Comparison of ENCODE assay signal across 16 mouse cellular contexts in genomic region chr16:75333750-75334149, GRCm38 (mm10).
"Had no signal": no experiment of that assay in that cellular context is flagged by ENCODE, and none has a peak within 500 bp of the region (broad histone marks: within the 10 kb centered on the region; RNA-seq: fewer than 3 reads in every experiment).

No protein-coding gene starts in this region.

- H3K4me1 ChIP-seq: lung, embryonic 15.5 days; midbrain, embryonic 13.5 days; midbrain, embryonic 15.5 days; neural tube, embryonic 12.5 days; stomach, embryonic 15.5 days had no signal

- H3K9me3 ChIP-seq: lung, embryonic 15.5 days; midbrain, embryonic 13.5 days; midbrain, embryonic 15.5 days; neural tube, embryonic 12.5 days; stomach, embryonic 15.5 days had no signal

- H3K9ac ChIP-seq: liver, postnatal 0 days; lung, embryonic 15.5 days; midbrain, embryonic 13.5 days; midbrain, embryonic 15.5 days; neural tube, embryonic 12.5 days; stomach, embryonic 15.5 days had no signal

- H3K4me2 ChIP-seq: lung, embryonic 15.5 days; midbrain, embryonic 11.5 days; midbrain, embryonic 13.5 days; midbrain, embryonic 15.5 days; neural tube, embryonic 12.5 days; stomach, embryonic 15.5 days had no signal

- H3K36me3 ChIP-seq: lung, embryonic 15.5 days; midbrain, embryonic 13.5 days; midbrain, embryonic 15.5 days; neural tube, embryonic 12.5 days; stomach, embryonic 15.5 days had no signal

- DNase-seq: liver, postnatal 0 days; lung, adult 2 months; lung, postnatal 14 days; lung, postnatal 36 days; right cerebral cortex, postnatal 14 days; thymus, adult 2 months; thymus, postnatal 25 days had no signal

- ATAC-seq: liver, postnatal 0 days; lung, postnatal 0 days; midbrain, embryonic 13.5 days; midbrain, embryonic 15.5 days had no signal

- H3K27ac ChIP-seq: lung, embryonic 15.5 days; macrophage; midbrain, embryonic 13.5 days; midbrain, embryonic 15.5 days; neural tube, embryonic 12.5 days; stomach, embryonic 15.5 days; stomach, postnatal 0 days had no signal

- H3K4me3 ChIP-seq: lung, embryonic 15.5 days; midbrain, embryonic 13.5 days; midbrain, embryonic 15.5 days; neural tube, embryonic 12.5 days; stomach, embryonic 15.5 days had no signal

- H3K27me3 ChIP-seq: lung, embryonic 15.5 days; midbrain, embryonic 13.5 days; midbrain, embryonic 15.5 days; neural tube, embryonic 12.5 days; stomach, embryonic 15.5 days had no signal
